Mouse (Mus musculus) retina, embryonic 14.5 days (tissue): ENCODE data around the gene Nfia.

Experiments used
- DNase-seq: peaks from one replicate; pipeline ENCODE4 v3.0.0-alpha.2; 2015; ENCODE audit warnings: low spot score

Nfia gene

DNA sequence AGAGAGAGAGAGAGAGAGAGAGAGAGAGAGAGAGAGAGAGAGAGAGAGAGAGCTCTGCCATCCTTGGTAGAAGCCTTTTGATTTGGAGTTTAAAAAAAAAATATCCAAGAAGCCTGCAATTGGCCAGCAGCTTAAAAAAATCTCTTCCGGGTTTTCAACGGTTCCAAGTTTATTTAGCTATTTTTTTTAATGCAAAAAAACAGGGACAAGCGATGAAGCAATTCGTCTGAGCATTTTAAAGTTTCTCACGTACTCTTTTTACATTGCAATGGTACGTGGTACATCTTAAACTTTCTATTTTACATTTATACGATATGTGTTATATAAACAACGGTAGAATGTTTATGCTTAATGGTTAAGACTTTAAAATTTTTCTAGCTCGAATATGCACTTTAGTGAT, at the start of gene Nfia:
Gene Nfia, plus strand, starts transcription at position 94 of the 400 bp plus-strand sequence.
- DNase-seq = no peak

DNA sequence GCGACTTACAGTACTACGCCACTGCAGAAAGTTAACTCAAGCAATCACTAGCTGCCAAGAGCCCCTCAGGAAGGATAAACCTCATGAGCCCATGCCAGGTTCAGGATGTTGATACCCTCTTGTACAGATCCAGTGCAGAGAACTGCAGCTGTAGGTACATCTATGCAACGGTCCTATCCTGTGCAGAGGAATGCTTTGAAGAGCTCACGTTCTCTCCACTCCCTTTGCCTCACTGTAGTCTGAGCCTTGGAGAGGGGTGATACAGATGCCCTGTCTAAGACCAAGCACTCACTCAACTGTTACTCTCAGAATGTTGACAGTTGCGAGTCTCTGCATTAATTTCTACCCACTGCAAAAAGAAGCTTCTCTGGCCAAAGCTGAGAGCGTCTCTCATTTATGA, 49.2 kb upstream of the Nfia start:
- no peak for DNase-seq

GRCm38 (mm10) chr4:97728520-97728919, 44.0 kb upstream of the Nfia start:
- no peak for DNase-seq

DNA sequence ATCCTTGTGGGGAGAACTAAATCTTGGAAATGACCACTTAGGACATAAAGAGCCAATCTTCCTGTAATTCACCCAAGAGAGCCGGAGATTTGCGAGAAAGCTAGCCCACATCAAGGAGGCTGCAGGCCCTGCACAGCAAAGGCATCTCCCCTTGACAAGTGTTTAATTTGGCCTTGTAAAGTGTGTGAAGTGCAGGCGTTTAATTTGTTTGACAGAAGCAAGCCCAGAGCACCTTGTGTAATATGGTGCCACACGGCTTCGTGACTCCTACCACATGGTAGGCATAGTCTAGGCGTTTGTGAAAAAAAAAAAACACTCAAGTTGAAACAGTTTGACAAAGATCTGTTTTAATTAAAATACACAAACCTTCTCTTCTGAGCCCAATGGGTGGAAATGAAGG, 42.5 kb upstream of the Nfia start:
- DNase-seq = no peak

- DNase-seq = no peak
Observed at GRCm38 (mm10) chr4:97730416-97730815, 42.1 kb upstream of the Nfia start.

- no peak for DNase-seq
Observed at GRCm38 (mm10) chr4:97733392-97733791, 39.1 kb upstream of the Nfia start.

- DNase-seq = no peak
Observed at GRCm38 (mm10) chr4:97743932-97744331, 28.6 kb upstream of the Nfia start.

DNA sequence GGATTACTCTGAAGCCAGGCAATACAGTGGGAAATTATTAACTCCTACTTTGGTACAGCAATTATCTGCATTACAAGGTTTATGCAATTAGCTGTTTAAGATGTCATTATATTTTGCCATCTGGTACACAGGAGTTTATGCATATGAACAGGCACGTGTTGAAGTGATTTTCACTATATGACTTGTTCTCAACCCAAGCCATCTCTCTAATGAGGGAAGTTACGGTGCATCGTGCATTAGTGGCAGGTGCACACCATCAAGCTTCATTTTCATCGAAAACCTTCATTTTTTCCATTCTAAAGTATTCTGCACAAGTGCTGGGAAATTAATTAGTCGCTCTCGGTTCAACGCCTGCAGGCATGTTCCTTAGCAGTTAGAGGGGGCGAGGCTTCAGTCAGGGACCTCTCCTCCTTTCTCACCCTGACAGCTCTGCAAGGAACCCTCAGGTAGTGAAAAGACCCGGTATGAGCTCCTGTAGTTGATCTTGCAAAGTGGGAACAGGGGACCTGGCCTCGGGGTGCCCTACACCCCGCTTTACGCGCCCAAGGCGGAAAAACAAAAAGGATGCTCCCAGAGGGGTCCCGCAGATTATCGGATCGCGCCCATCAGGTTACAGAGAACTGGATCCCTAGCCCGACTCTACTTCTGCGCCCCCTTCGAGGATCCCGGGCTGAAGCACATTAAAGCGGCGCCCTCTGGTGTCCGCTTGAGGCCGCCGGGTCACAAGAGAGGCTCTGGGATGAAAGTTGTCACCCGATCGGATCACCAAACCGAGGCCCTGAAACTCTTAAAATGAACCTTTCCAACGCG, 27.0 kb upstream of the Nfia start:
- peak; percentile 88 for DNase-seq

DNA sequence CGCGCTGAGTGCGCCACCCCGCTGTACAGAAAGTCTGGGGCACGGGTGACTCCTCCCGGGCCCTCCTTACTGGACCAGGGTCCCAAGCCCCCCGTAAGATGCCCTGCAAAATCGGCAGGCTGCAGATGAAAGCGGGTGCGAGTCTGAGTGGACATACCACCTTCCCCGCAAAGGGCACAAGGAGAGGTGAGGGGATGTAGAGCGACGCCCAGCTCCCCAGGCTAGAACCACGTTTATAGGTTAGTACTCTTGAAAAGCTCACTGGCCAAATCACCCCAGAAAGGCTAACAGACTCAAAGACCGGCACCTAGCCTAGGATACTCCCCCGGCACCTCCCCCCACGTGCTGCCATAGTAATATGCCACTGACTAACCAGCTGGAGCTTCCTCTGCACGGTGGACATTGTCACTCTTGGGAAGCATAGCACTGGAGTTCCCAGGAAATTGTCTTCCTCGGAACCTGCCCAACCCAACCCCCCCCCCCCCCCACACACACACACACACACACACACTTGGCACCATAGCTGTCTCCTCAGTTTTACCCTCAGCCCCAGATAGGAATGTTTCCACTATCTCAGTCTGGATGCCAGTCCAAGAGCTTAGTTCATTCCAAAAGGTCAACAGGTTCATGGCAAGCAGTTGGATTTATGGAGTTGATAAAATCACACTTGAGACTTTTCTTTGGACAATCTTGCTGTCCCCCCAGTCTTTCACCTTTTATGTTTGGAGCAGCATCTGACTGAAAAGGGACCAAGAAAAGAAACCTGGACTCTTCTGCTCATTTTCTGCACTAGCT, 26.2 kb upstream of the Nfia start:
- DNase-seq = peak; percentile 26

GRCm38 (mm10) chr4:97750401-97750800, 22.1 kb upstream of the Nfia start:
- DNase-seq = no peak

- peak; percentile 94 for DNase-seq
Observed at GRCm38 (mm10) chr4:97751030-97751482, 21.5 kb upstream of the Nfia start.

GRCm38 (mm10) chr4:97751483-97752251, 20.9 kb upstream of the Nfia start:
- DNase-seq = peak; percentile 58

GRCm38 (mm10) chr4:97752276-97753010, 20.1 kb upstream of the Nfia start:
- DNase-seq = no peak

DNA sequence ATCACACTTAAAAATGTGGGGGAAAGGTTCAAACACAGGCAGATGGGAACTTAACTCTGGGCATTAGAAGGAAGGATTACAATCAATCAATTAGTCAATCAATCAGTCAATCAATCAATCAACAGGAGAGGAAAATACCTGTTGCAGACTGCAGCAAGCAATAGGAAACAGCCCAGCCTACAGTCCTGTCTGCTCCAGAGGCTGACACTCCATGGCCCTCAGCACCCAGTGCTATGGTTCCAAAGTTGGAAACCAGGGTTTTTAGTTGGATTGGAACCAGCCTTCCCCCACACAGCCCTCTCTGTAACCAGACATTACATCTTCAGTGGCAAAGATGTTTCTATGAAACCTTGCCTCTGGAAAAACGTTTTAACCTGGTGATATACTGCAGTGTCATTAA, 19.0 kb upstream of the Nfia start:
- no peak for DNase-seq

DNA sequence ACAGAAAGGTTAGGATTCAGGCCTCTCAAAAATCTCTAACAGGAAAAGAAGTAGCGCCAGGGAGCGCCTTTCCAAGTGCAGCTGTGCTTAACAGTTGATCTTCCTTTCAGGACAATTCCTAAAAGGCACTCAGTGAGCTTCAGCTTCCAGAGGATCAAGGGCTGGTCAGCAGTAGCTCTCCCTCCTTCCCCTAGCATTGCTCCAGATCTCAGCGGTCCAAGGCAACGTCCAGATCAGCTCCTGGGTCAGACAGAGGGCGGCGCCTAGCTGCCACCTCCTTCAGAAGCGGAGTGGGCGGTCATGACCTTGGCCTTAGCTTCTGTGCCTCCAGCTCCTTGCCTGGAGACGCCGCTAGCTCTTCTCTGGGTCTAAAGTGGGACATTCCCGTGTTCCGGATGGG, 18.3 kb upstream of the Nfia start:
- peak; percentile 47 for DNase-seq

GRCm38 (mm10) chr4:97757207-97757977, 15.1 kb upstream of the Nfia start:
- DNase-seq = peak; percentile 71

GRCm38 (mm10) chr4:97757978-97758461, 14.5 kb upstream of the Nfia start:
- peak; percentile 71 for DNase-seq

DNA sequence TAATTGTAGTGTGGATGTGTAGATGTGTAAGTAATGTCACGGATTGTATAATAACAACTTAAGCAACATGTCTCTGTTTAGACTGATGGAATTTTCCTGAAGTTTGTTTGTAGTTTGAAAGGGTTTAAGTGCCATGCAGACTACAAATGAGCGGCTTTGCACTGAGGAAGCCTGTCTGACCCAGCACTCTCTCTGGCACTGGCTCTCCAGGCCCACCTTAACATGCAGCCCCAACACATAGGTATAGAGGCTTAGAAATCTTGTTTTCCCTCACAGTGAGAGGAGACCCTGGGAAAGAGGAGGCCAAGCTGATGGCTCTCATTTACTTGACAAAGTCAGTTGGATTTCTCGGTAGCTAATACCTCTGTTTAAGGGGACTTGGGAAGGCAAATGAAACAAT, 13.9 kb upstream of the Nfia start:
- DNase-seq = no peak

- DNase-seq = no peak
Observed at GRCm38 (mm10) chr4:97764616-97765015, 7.9 kb upstream of the Nfia start.

- DNase-seq = no peak
Observed at GRCm38 (mm10) chr4:97765341-97766020, 7.1 kb upstream of the Nfia start.
